28 mouse cellular contexts compared by ENCODE assay signal in genomic region chr13:119331815-119332214, GRCm38 (mm10).
"Had no signal": no experiment of that assay in that cellular context is flagged by ENCODE, and none has a peak within 500 bp of the region (broad histone marks: within the 10 kb centered on the region; RNA-seq: fewer than 3 reads in every experiment).

No protein-coding gene starts in this region.

- H3K4me2 ChIP-seq: embryonic facial prominence, embryonic 12.5 days; embryonic facial prominence, embryonic 13.5 days; embryonic facial prominence, embryonic 15.5 days; forebrain, embryonic 12.5 days; forebrain, embryonic 13.5 days; forebrain, embryonic 15.5 days had no signal

- ATAC-seq: forebrain, embryonic 13.5 days; forebrain, embryonic 14.5 days; forebrain, embryonic 15.5 days; forebrain, embryonic 16.5 days; forebrain, postnatal 0 days had no signal

- DNase-seq: cerebellum, adult 18-20 months; cerebellum, adult 2 months; cerebellum, adult 8-10 months; cerebellum, adult 9-10 months; cerebellum, adult 9-11 months; cerebellum, postnatal 10 days; cerebellum, postnatal 14 days; cerebellum, postnatal 25 days; cerebellum, postnatal 36 days; embryo, embryonic 11 days; forebrain, postnatal 0 days; gastrocnemius, adult 2 months; gastrocnemius, postnatal 10 days; gastrocnemius, postnatal 14 days; gastrocnemius, postnatal 25 days; gastrocnemius, postnatal 36 days; heart, adult 11 months had no signal

- H3K27ac ChIP-seq: embryonic facial prominence, embryonic 10.5 days; embryonic facial prominence, embryonic 12.5 days; embryonic facial prominence, embryonic 13.5 days; embryonic facial prominence, embryonic 15.5 days; forebrain, embryonic 10.5 days; forebrain, embryonic 12.5 days; forebrain, embryonic 13.5 days; forebrain, embryonic 15.5 days; gastrocnemius, adult 2 months had no signal

- H3K4me1 ChIP-seq: embryonic facial prominence, embryonic 10.5 days; embryonic facial prominence, embryonic 12.5 days; embryonic facial prominence, embryonic 13.5 days; embryonic facial prominence, embryonic 15.5 days; forebrain, embryonic 10.5 days; forebrain, embryonic 12.5 days; forebrain, embryonic 13.5 days; forebrain, embryonic 15.5 days had no signal

- H3K9me3 ChIP-seq: embryonic facial prominence, embryonic 10.5 days; embryonic facial prominence, embryonic 12.5 days; embryonic facial prominence, embryonic 13.5 days; embryonic facial prominence, embryonic 15.5 days; forebrain, embryonic 10.5 days; forebrain, embryonic 12.5 days; forebrain, embryonic 13.5 days; forebrain, embryonic 15.5 days had no signal

- H3K27me3 ChIP-seq: embryonic facial prominence, embryonic 12.5 days; embryonic facial prominence, embryonic 13.5 days; embryonic facial prominence, embryonic 15.5 days; forebrain, embryonic 12.5 days; forebrain, embryonic 13.5 days; forebrain, embryonic 15.5 days had no signal

- H3K4me3 ChIP-seq: embryonic facial prominence, embryonic 10.5 days; embryonic facial prominence, embryonic 12.5 days; embryonic facial prominence, embryonic 13.5 days; embryonic facial prominence, embryonic 15.5 days; erythroblast, embryonic 14.5 days; forebrain, embryonic 10.5 days; forebrain, embryonic 12.5 days; forebrain, embryonic 13.5 days; forebrain, embryonic 15.5 days; gastrocnemius, adult 2 months had no signal

- H3K9ac ChIP-seq: embryonic facial prominence, embryonic 12.5 days; embryonic facial prominence, embryonic 13.5 days; embryonic facial prominence, embryonic 15.5 days; forebrain, embryonic 12.5 days; forebrain, embryonic 13.5 days; forebrain, embryonic 15.5 days; forebrain, postnatal 0 days had no signal
